Mouse (Mus musculus): ENCODE data around the gene Olfr90.

- no peak for TF ChIP-seq POLR2A (IDR thresholded peaks at IDR 0.05; ENCODE audit: insufficient read depth, low read depth, low read length)
- TF ChIP-seq CTCF (IDR thresholded peaks at IDR 0.05; ENCODE audit: insufficient read depth, low read depth, low read length): no peak
These were observed 31.7 kb upstream of the Olfr90 start, which contains the start of gene Olfr92 for GRCm38 (mm10) chr17:37119988-37120387.
